Mouse (Mus musculus) embryo, embryonic 10 days (tissue): ENCODE measurements around the gene Kcnk1.

Experiments used
- DNase-seq: peaks from one replicate; pipeline ENCODE4 v3.0.0-alpha.2; 2015; ENCODE audit warnings: low spot score

Gene Kcnk1

DNA sequence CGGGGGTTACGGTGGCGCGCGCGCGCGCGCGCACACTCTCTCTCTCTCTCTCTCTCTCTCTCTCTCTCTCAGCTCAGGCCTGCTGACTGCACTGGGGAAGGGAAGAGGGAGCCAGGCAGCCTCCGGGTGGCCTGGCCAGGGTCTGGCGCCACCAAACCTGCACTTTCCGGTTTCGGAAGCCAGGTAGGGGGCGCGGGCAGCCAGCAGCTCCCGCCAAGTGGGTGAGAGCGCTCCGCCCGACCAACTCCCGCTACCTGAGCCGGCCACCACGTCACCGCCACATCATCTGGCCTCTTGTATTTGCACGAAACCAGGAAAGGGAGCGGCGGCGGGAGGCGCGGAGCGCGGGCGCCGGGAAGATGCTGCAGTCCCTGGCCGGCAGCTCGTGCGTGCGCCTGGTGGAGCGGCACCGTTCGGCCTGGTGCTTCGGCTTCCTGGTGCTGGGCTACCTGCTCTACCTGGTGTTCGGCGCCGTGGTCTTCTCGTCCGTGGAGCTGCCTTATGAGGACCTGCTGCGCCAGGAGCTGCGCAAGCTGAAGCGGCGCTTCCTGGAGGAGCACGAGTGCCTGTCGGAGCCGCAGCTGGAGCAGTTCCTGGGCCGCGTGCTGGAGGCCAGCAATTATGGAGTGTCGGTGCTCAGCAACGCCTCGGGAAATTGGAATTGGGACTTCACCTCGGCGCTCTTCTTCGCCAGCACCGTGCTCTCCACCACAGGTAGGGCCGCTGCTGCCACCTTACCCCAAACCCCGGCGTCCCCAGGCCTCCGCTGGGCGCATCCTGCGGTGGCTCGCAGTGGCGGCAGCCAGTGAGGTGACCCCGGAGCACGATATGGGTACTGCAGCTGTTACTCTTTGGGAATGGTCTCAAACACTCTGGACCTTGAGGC lies at the start of gene Kcnk1:
Gene Kcnk1 (plus strand): TSS at position 70 of the 886 bp plus-strand sequence.
- DNase-seq, result peak; percentile 72

- DNase-seq, result no peak
Measured at GRCm38 (mm10) chr8:125948696-125949308, 46.2 kb upstream of the Kcnk1 start.

- peak; percentile 99 for DNase-seq
Measured at GRCm38 (mm10) chr8:125950007-125950940, 44.7 kb upstream of the Kcnk1 start.

- peak; percentile 66 for DNase-seq
Measured at GRCm38 (mm10) chr8:125955671-125956070, 39.3 kb upstream of the Kcnk1 start.

GRCm38 (mm10) chr8:125956796-125957195 lies 38.2 kb upstream of the Kcnk1 start:
- DNase-seq, result no peak

GRCm38 (mm10) chr8:125957226-125957993 lies 37.6 kb upstream of the Kcnk1 start:
- no peak for DNase-seq

DNA sequence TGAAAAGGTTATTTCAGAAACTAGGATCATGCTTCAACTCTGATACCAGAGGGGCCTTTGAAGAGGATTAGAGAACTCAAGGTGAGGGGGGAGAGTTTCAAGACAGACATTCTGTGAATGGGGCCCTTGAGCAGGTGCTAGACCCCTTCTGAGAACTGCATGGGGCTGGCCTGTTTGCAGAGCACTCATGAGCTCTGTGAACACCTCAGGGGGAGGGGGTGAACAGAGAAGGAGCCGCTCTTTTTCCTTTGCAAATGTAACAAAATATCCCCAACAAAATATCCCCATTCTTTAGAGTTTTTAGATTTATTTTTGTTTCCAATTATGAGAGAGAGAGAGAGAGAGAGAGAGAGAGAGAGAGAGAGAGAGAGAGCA lies 37.0 kb upstream of the Kcnk1 start:
- DNase-seq, result no peak

DNA sequence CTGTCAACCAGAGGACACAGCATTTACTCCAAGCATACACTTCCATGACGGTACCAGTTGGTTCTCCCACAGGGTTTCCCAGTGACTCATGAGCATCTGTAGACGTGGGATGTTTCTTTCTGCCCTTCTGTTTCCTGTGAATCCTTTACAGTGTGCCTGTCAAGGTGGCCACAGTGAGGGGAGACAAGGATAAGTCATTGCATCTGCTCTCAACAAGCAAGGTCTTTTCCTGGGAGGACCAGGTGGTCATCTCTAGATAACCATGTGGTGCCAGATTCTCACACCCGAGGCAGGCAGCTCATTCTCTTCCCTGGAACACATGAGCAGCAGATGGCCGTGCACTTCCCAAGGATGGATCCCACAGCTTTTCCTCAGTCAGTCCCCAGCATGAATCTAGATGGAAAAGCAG lies 35.6 kb upstream of the Kcnk1 start:
- DNase-seq, result no peak

- DNase-seq, result no peak
Measured at GRCm38 (mm10) chr8:125960037-125960436, 34.9 kb upstream of the Kcnk1 start.

DNA sequence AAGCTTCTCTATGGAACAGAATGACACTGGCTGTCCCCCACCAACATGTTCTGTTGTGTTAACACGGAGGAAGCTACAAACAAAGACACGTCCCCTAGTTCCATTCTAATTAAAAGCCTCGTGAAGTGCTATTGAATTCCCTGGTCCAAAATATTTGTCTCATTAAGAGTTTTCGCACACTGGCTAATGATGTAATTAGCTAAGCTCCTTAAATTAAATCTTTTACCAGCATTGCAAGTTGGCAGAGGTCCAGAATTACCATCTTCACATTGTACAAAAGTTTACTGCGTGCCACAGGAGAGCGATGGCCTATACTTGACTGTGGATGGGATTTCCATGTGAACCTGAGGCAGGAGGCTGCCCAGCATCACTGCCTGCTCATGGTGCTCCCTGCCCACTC lies 33.2 kb upstream of the Kcnk1 start:
- DNase-seq, result no peak

DNA sequence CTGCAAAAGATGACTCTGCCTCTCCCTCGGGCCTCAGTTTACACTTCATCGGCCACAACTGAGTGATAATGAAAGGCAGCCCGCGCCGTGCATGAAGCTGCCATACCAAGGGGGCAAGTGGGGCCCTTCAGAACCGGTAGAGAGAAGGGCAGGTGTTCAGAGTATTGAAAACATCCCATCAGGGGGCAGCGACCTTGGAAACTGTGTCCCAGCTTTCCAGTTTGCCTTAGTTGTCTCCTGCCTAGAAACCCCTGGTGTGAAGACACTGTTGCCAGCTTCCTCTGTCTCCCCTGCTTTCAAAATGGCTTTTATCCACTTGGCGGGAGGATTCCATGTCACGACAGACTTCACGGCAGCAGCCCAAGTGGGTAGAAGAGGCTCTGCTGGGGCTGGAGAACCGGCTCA lies 31.2 kb upstream of the Kcnk1 start:
- no peak for DNase-seq

DNA sequence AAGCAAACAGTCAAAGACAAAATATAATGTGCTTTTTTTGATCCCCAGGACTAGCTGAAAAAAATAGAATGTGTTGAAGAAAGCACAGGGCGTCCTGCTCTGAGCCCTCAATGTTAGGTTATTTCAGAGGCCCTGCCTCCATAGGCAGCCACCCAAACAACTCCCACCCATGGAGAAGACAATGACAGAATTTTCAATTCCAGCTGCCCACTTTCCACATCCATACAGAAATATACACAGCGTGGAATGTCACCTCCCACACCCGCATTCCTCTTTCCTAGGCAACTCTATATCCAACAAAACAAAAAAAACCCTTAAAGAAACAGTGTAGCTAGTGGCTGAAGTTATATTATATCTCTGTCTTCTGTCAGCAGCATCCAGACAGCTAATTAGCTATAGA lies 23.6 kb upstream of the Kcnk1 start:
- no peak for DNase-seq

DNA sequence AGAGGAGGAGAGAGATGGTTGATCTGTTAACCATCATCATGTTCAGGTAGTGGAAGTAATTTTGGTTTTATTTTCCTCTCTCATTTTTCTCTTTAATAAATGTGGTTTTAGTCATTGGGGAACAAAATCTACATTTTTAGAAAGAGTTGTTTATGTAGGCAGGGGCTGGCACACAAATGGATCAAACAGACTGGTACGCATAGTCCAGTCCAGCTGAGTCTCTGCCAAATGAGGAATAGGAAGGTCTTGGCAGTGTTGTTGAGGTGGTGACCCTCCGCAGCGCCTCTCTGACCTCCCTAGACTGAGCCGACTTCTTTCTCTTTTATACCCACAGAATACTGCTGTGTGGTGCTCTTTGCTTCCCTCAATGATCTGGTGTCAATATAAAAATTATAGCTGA lies 19.0 kb upstream of the Kcnk1 start:
- DNase-seq, result no peak

DNA sequence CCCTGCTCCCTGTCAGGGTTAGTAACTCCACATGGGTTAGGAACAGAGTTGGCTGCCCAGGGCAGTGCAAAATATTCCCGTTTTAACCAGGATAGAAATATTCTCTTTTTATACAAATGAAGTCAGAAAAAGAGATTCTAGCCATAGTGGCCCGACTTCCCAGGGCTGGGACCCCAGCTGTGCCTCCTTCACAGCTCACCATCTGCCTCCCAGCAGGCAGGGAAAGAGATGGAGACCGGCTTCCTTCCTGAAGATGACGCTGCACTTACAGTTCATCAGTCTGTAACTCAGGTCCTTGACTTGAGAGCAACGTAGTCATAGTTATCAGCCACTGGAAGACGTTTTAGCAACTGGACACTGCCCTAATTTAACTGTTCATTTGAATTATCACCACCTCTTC lies 14.1 kb upstream of the Kcnk1 start:
- no peak for DNase-seq

GRCm38 (mm10) chr8:125983515-125983914 lies 11.5 kb upstream of the Kcnk1 start:
- DNase-seq, result no peak

- DNase-seq, result no peak
Measured at GRCm38 (mm10) chr8:125984140-125984539, 10.8 kb upstream of the Kcnk1 start.

- no peak for DNase-seq
Measured at GRCm38 (mm10) chr8:125985364-125985763, 9.6 kb upstream of the Kcnk1 start.

GRCm38 (mm10) chr8:125986999-125987589 lies 7.9 kb upstream of the Kcnk1 start:
- no peak for DNase-seq

GRCm38 (mm10) chr8:125987996-125988395 lies 7.0 kb upstream of the Kcnk1 start:
- no peak for DNase-seq

DNA sequence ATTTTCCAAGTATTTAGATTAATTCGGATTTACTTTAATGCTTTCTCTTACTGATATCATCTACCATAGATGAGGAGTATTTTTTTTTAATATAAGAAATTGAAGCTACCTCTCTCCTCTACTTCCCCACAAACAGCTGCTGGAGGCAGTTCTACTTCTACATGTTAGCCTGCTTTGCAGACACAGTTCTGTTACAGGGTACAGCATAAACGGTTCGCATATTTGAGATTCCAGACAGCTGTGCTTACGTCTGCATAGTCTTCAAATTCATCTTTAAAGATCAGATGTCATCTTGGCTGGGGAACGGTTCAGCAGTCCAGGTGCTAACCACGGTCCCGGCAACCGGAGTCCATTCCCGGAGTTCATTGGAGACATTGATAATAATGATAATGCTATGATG lies 1.3 kb upstream of the Kcnk1 start:
- no peak for DNase-seq
